Mouse (Mus musculus) urinary bladder, adult 18-20 months (tissue): ENCODE data around the gene Ttyh1.

Experiments
- DNase-seq, 2 experiments: peaks; one replicate each; pipeline ENCODE4 v3.0.0; 2022; ENCODE audit warnings: low spot score in 2 of 2, mixed read lengths in 2 of 2

The Ttyh1 gene

DNA sequence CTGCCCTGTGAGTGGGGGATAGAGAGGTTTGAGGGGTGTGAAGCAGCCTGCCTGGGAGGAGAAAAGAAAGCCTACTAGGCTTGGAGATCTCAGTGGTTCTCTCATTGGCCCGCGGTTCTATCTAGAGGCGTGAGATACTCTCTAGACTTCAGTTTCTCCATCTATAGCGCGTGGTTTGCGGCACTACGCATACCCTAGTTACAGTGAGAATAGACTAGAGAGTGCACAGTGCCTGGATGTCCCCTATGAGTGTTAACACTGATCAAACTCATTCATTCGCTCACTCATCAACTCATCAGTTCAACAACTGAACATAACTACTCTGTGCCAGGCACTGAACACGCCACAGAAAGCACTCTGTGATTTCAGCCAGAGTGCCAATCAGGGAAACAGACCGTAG, 3.6 kb downstream of the Ttyh1 start:
- DNase-seq, result no peak

DNA sequence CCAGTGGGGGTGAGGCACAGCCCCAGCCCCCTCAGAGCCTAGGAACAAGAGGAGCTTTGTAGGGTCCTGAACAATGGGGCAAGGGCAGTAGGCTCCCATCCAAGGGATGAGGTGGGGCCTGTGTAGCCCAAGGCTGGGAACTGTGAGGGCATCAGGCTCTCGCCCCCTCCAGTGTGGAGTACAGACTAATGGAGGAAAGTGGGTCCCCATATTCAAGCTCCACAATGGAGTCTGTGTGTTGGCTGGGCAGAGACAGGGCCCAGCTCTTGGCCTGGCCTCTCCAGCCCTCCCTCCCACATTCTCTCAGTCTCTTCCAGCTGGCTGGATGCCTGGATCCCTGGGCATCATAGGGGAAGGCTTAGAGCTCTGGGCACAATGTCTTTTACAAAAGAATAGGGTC, 4.5 kb downstream of the Ttyh1 start:
- DNase-seq, result no peak

DNA sequence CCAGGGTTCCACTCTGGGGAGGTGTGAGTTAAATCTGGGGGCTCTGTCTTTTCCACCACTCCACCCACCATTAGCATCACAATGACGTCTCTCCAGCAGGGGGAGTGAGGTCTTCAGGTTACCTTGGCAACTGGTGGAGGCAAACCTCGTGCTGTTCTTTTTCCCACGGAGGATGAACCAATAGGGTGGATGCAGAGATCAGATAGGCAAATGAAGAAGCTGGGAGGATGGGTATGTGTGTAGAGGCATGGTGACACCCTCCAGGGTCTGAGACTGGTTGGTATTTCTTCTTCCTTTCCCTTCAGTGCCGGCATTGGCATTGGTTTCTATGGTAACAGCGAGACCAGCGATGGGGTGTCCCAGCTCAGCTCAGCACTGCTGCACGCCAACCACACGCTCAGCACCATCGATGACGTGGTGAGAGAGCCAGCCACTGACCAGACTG, 5.1 kb downstream of the Ttyh1 start:
- no peak for DNase-seq

DNA sequence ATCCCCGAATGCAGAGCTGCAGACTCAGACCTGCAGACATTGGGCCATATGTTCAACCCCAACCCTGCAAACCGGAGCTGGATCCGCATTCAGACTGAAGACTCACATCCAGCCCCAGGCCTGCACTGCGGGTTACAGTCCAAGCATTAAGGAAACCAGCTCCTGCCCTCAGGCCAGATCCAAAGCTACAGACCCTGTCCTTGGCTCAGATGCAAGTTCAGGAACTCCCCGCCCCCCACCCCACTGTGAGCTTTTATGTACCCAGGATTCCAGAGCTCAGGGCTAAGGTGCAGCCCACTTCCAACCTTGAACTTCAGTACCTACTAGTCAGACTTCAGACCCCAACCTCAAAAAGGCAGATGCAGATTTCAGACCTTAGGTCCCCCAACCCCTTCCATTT, 5.6 kb downstream of the Ttyh1 start:
- DNase-seq, result no peak

DNA sequence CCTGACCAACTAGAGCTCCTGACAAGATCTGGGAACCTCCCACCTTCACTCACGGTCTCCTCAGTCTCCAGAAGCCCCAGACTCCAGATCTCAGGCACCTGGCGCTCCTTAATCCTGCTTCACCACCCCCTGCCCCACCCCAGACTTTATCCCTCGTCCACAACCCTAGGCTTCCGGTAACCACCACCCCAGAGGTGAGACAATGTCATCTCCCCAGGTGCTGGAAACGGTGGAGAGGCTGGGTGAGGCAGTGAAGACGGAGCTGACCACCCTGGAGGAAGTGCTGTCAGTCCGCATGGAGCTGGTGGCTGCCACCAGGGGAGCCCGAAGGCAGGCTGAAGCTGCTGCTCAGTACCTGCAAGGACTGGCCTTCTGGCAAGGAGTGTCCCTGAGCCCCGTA, 6.1 kb downstream of the Ttyh1 start:
- no peak for DNase-seq

DNA sequence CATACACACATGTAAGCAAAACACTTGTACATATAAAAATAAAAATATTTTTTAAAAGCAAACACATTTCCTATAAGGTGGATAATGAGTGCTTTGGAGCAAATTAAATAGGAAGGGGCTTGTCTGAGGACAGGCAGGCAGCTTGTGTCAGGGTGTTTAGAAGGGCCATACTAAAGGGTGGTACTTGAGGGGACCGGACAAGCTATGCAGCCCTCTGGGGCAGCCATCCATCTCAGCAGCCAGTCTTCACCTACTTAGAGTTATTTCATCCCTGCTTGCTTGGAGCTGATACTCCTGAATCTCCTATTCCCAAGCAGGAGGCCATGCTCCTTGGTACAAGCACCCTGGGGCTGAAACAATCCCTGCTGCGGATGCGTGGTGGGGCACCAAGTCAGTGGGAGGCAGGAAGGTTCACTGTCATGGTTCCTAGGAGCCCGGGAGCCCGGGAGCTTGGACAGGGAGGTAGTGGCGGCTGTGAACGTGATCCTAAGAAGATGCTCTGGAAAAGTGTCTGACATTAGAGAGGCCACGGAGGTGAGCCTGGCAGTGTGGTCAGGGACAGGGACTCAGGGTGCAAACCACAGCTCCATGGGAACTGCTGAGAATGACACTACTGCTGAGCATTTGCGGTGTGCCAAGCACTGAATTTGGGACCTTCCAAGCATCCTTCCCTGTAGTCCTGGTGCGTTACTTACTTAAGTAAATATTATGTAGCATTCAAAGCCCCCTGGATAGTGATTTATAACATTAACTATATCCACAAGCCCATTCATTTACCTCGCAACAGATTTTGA, 8.0 kb downstream of the Ttyh1 start:
- no peak for DNase-seq

DNA sequence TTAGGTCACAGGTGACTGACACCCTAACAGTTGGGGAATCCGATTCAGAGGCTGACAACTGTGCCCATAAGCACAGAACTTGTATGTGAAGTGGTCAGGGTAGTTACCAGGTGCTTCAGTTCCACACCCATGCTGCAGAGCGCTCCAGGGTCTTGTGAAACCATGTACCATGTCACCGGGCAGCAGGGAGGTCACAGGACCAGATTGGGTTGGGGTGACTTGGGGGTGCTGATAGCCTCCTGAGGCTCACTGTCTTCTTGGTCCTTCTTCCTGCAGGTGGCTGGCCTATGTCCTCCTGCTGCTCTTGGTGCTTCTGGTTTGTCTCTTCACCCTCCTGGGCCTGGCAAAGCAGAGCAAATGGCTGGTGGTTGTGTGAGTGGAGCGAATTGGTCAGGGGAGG, 8.7 kb downstream of the Ttyh1 start:
- no peak for DNase-seq

DNA sequence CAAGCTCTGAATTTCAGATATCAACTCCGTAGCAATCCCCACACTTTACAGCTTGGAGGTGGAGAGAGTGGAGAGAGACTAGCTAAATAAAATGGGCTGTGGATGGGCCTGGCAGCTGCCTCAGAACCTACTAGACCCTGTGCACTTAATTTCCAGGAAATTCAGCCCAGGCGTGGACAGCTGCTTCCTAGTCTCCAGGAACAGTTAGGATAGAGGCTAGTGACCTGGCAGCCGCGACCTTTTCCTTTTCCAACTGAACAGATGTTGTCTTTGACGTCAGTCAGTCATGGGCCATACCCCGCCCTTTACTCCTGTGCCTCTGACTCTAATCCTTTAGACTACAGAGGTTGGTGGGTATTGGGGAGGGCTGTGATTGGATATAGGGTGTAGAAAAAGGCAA, 9.7 kb downstream of the Ttyh1 start:
- no peak for DNase-seq

DNA sequence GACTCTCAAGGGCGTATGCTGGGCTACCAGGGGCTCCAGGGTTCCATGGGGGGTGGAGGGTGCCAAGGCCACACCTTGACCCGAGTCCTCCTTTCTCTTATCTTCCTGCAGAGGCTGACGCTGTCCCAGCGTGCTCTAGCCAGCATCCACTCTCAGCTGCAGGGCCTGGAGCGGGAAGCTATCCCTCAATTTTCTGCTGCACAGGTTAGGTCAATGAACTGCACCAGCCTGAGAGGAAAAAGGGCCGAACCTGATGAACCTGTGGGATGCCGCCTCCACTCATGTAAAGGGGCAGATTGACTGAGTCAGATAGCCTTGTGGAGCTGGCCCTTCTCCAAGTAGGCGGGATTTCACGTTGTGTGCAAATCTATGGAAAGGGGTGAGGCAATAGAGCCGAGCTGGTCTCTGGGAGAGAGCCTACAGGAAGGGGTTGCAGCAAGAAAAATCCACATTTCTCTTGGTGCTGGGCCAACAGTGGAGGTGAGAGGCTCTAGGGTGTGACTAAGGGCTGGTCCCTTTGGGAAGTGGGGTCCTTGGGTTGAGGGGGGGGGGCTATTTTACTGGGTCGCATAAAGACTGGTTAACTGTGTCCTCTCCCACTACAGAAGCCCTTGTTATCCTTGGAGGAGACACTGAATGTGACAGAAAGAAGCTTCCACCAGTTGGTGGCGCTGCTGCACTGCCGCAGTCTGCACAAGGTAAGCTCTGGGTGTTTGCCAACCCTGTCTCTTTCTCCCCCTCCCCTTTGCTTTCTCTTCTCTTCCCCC, 11.7 kb downstream of the Ttyh1 start:
- DNase-seq, result peak in 1 of 2 experiments; percentile 66

DNA sequence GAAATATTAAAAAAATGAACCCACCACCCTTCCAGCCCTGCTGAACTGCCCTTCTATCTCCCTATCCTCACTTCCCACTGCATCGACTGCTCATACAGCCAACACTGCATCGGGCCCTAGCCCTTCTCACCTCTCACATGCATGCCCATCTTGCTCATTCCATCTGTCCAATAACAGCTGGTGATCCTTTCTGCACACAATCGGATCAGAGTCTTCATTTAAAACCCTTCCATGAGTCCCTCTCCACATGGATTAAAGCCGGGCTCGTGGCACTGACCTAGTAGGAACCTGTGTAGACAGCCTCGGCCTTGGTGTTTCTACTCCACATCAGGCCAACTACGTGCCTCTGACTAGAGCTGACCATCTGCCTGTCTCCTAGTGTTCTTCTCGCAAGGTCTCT, 12.8 kb downstream of the Ttyh1 start:
- DNase-seq, result no peak

DNA sequence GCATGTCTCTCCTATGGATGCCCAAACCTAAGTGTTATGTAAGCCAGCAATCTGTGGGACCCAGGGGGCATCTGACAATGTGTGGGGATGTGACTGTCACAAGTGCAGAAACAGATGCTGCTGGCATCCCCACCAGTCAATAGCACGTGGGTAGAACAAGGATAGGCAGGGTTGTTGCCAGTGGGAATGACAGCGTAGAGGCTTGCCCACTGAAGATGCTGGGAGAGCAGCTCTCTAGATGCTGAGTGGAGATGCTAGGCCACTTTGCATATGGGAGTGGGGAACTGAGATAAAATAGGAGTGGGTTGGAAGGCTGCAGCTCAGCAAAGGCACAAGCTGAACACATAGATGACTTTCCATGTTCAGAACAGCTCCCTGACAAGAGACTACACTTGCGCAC, 13.4 kb downstream of the Ttyh1 start:
- DNase-seq, result no peak

DNA sequence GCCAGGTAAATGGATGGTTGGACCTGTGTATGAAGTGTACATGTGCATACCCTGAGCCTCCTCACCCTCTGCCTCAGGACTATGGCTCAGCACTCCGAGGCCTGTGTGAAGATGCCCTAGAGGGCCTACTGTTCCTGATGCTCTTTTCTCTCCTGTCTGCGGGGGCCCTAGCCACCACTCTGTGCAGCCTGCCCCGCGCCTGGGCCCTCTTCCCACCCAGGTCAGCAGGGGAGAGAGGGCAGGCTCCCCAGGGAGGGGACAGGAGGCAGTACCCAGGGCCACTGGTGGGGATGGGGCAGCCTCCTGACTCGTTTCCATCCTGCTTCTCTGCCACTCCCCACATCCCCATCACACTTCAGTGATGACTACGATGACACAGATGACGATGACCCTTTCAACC, 13.8 kb downstream of the Ttyh1 start:
- DNase-seq, result no peak

DNA sequence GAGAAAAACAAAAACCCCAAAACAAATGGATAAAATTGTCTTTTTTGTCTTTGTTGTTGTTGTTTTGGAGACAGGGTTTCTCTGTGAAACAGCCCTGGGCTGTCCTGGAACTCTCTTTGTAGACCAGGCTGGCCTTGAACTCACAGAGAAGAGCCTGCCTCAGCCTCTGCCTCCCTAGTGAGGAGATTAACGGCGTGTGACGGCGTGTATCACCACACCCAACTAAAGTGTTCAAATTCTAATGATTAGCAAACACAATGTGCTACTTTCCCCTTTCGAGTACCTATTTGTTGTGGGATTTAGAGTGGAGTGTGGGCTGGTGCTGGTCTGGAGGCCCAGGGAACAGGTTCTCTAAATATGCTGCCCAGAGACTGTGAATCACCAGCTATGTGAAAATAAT, 15.7 kb downstream of the Ttyh1 start:
- no peak for DNase-seq

DNA sequence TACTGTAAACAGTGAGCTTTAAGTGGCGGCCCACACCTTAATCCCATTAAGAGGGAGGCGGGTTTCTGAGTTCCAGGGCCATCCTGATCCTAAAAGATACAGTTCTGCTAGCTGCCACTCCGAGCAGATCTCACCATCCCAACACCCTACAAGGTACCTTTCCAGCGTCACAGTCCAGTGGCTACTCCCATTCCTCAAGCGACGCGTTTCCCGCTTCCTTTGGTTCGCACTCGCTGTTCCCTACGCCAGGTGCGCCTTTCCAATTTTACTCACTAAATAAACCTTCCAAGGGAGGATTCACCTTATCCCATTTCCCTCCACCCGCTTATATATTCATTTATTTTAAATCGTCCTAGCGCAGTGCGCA, 17.2 kb downstream of the Ttyh1 start:
- no peak for DNase-seq

DNA sequence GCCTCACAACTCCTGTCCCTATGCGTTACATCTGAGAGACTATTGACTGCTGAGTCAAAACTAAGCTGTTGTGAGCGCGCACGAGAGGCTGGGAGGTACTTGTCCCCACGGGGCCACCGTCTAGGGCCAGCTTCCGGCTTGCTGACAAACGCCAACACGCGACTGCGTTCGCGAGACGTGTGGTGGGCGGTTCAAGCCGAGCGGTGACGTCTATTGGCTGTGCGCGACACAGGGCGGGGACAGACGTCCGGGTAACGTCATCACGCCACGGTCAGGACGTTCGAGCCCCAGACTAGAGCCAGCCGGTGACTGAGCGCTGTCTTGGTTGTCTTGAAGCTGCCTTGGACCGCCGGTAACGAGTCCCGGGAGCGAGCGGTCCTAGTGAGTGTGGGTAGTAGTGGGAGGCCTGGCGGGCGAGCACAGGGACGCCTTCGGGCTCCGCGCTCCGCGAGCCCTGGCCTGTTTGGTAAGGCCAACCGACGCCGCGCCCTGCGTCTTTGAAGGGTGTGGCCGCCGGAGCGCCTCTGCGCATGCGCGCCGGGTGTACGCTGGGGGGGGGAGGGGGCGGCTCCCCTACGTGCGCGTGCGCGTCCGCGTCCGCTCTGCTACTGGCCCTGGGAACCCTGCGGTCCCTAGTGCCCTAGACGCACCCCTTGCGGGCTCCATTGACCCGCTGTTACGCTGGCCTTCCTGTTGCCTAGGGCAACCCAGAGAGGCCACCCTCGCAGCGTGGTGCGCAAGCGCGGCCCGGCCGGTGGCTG, 17.7 kb downstream of the Ttyh1 start, which contains the start of gene Leng8:
Gene Leng8 (plus strand): TSS at position 269 of the 761 bp plus-strand sequence.
- peak; percentile 99 for DNase-seq

DNA sequence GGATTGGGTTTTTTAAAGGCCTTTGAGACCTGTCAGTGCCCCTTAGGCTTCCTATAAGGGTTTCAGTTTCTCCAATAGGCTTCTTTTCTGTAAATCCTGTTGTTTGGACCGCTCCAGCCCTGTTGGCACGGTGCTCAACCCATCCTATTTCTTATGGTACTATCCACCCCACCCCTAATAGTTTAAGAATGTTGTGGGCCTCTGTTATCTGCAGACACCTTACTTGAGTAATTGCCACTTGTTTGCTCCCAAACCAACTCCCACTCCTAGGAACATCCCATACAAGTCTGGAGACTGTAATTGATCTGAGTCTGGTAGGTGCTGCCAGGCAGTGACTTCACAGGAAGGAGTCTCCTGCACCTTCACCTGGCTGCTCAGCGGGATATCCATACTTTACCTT, 18.5 kb downstream of the Ttyh1 start:
- DNase-seq, result no peak

DNA sequence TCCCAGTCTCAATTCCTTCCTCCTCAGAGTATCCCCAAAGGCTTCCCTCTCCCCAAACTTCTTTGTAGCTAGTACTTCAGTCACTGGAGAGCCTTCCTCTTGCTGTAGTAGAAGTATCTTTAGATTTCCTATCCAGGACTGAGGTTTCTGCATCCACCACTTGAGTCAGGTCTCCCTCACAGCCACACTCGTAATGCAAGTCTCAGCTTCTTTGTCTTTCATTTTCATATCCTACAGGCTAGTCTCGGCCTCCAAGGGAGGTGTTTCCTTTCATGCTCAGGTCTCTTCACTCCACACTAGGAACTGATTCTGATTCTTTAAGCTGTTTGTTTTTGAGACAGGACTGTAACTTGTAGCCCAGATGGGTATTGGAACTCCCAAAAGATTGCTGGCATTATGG, 19.0 kb downstream of the Ttyh1 start:
- DNase-seq, result no peak

DNA sequence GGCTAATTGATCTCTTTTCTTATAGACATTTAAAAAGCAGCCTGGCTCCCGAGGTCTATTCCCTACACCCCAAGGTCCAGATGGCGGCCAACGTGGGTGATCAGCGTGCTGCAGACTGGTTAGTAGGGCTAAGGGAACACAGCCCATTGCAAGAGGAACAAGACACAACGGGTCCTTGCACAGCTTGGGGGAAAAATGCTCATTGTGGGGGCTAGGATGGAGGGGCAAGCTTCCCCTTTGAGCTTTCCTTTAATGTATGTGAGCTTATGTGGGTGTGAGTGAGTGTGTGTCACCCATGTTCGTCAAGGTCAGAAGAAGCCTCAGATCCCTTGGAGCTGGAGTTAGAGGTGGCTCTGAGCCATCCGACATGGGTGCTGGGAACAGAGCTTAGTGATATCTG, 19.5 kb downstream of the Ttyh1 start:
- no peak for DNase-seq

DNA sequence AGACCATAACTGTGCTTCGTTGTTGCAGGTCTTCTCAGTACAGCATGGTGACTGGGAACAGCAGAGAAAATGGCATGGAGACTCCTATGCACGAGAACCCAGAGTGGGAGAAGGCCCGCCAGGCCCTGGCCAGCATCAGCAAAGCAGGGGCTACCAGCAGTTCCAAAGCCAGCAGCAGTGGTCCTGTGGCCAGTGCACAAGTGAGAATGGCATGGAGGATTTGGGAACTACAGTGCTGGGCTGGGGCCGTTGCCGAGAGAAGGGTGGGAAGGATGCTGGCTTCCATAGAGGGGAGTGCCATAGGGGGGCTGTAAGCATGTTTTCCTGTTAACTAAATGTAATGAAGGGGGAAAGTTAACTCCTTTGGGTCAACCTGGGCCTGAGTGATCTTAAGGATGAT, 20.2 kb downstream of the Ttyh1 start:
- DNase-seq, result no peak

DNA sequence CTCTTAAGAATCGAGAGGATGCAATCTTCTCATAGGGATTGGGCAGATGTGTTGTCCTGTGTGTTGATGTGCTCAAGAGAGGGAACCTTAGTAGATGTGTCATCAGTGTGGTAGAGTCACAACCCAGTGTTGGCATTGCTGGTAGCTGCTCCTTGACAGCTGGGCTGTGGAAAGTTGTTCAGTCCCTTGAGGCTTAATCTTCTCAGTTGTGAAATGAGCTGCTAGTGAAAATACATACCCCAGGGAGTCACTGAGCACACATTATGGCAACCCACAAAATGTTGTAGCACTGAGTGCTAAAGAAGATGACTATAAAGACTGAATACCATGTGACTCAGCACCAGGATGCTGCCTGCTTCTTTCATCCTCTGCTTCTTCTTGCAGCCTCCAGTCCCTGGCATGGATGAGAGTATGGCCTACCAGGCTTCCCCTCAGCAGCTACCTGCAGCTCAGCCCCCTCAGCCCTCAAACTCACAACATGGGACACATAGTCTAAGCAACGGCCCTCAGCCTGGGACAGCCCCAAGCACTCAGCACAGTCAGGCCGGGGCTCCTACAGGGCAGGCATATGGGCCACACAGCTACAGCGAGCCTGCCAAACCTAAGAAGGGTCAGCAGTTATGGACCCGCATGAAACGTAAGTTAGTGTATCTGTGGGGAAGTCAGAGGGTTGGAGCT, 22.6 kb downstream of the Ttyh1 start:
- DNase-seq, result no peak

DNA sequence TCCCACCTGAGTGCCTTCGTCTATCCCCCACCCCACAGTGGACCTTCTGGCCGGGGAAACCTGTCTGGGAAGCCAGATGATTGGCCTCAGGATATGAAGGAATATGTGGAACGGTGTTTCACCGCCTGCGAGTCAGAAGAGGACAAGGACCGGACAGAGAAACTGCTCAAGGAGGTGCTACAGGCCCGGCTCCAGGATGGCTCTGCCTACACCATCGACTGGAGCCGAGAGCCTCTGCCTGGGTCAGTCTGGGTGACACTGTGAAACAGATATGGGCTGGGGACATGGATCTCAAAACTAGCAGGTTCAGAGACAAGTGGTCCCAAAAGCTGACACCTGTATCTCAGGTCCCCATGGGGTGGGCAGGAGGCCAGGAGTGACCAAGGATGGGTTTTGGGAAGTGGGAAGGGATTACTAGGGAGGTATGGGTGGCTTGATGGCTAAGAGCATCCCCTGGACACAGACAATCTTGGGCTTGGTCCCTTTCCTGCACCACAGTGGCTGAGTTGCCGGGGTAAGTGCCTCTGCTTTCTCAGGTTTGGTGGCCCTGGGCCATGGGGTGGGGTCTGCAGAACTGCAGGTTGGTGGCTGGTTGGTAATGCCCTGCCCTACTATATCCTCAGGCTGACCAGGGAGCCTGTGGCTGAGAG, 23.7 kb downstream of the Ttyh1 start:
- no peak for DNase-seq
